Mouse (Mus musculus) myocyte (in vitro differentiated cells): Measurements from ENCODE around the gene 4931429L15Rik. TPM values are rescaled to one million over a fixed set of nuclear protein-coding genes. Genes with fewer than 3 reads are reported as not detected.

Source experiments
- H3K27me3 ChIP-seq: one replicate; pipeline ENCODE4 v1.6.1; 2011; ENCODE audit not compliant: control insufficient read depth, insufficient read depth, insufficient read length
- H3K36me3 ChIP-seq: one replicate; pipeline ENCODE4 v1.6.1; 2011; ENCODE audit not compliant: control insufficient read depth, insufficient read depth
- H3K4me2 ChIP-seq: one replicate; pipeline ENCODE4 v1.6.1; 2011; ENCODE audit warnings: low read depth, control low read depth
- H3K4me3 ChIP-seq: one replicate; pipeline ENCODE4 v1.5.1; 2011; ENCODE audit warnings: mild to moderate bottlenecking, control low read depth, moderate library complexity
- H3K79me2 ChIP-seq: one replicate; pipeline ENCODE4 v1.6.1; 2011; ENCODE audit not compliant: control insufficient read depth, insufficient read depth
- H3ac ChIP-seq: one replicate; pipeline ENCODE4 v1.6.1; 2011; ENCODE audit not compliant: control insufficient read depth, insufficient read length
- CEBPB ChIP-seq: IDR thresholded peaks from 2 replicates; pipeline ENCODE4 v1.6.1; 2011; ENCODE audit warnings: mild to moderate bottlenecking, moderate library complexity; ENCODE audit not compliant: poor library complexity, insufficient read depth, severe bottlenecking
- E2F4 ChIP-seq: IDR thresholded peaks from one replicate; pipeline ENCODE4 v1.6.1; 2011; ENCODE audit warnings: mild to moderate bottlenecking, control low read depth, moderate library complexity; ENCODE audit not compliant: insufficient read depth
- MAX ChIP-seq: IDR thresholded peaks from one replicate; pipeline ENCODE4 v1.6.1; 2011; ENCODE audit warnings: low read depth, mild to moderate bottlenecking, control low read depth
- MYOD1 ChIP-seq, 3 experiments: IDR thresholded peaks; one replicate each; pipeline ENCODE4 v1.6.1; 2011; ENCODE audit warnings: control low read depth in 2 of 3, low read depth in 2 of 3, mild to moderate bottlenecking in 2 of 3, moderate library complexity in 1 of 3; ENCODE audit not compliant: insufficient read length in 2 of 3, control insufficient read depth in 1 of 3
- MYOG ChIP-seq, 3 experiments: IDR thresholded peaks; one replicate each; pipeline ENCODE4 v1.6.1; 2011; ENCODE audit warnings: control low read depth in 2 of 3, low read depth in 2 of 3, mild to moderate bottlenecking in 2 of 3; ENCODE audit not compliant: insufficient read length in 2 of 3, control insufficient read depth in 1 of 3, insufficient read depth in 1 of 3
- POLR2A ChIP-seq: IDR thresholded peaks from one replicate; pipeline ENCODE4 v1.6.1; 2011; ENCODE audit warnings: low read depth, mild to moderate bottlenecking, control low read depth, moderate library complexity; ENCODE audit not compliant: insufficient read length
- POLR2AphosphoS2 ChIP-seq: IDR thresholded peaks from one replicate; pipeline ENCODE4 v1.6.1; 2011; ENCODE audit warnings: low read depth, control low read depth; ENCODE audit not compliant: insufficient read length
- REST ChIP-seq: IDR thresholded peaks from one replicate; pipeline ENCODE4 v1.6.1; 2011; ENCODE audit warnings: mild to moderate bottlenecking, control low read depth, moderate library complexity; ENCODE audit not compliant: insufficient read depth, insufficient read length
- SRF ChIP-seq: IDR thresholded peaks from one replicate; pipeline ENCODE4 v1.6.1; 2011; ENCODE audit warnings: low read depth; ENCODE audit not compliant: control insufficient read depth, insufficient read length
- TCF12 ChIP-seq: IDR thresholded peaks from one replicate; pipeline ENCODE4 v1.6.1; 2011; ENCODE audit warnings: mild to moderate bottlenecking, control low read depth; ENCODE audit not compliant: poor library complexity, insufficient read depth, severe bottlenecking
- TCF3 ChIP-seq: IDR thresholded peaks from one replicate; pipeline ENCODE4 v1.6.1; 2011; ENCODE audit warnings: low read depth, control low read depth; ENCODE audit not compliant: insufficient read length
- USF1 ChIP-seq: IDR thresholded peaks from one replicate; pipeline ENCODE4 v1.6.1; 2011; ENCODE audit warnings: low read depth, mild to moderate bottlenecking, control low read depth, moderate library complexity
- polyA plus RNA-seq: library from polyadenylated mRNA; unstranded; fragments of >200 nt; fragmentation: generic; extraction: Trizol; gene quantifications from one replicate; pipeline ENCODE4 v1.2.1, GENCODE M21; 2012; ENCODE audit warnings: missing spikeins

4931429L15Rik gene
- polyA plus RNA-seq, 1 experiment = not detected

GRCm38 (mm10) chr9:46268343-46268873 is 51.4 kb downstream of the 4931429L15Rik start, which contains the start of gene Apoa5:
Gene Apoa5 (plus strand): TSS chr9:46268633.
- H3K27me3 ChIP-seq = peaks cover 41% of the 10 kb centered on the region
- H3K4me3 ChIP-seq = no peak within 1 kb of the TSS
- no peak within 1 kb of the TSS for H3ac ChIP-seq
- H3K79me2 ChIP-seq = peaks cover 3% of the 10 kb centered on the region
- TF ChIP-seq TCF3 (no peak), SRF (no peak), MYOD1 (IDR thresholded peaks at IDR 0.05; ENCODE audit: control insufficient read depth in 1 of 3, insufficient read length in 2 of 3, low read depth in 2 of 3) (no peak), REST (no peak), MYOG (IDR thresholded peaks at IDR 0.05; ENCODE audit: control insufficient read depth in 1 of 3, insufficient read depth in 1 of 3, insufficient read length in 2 of 3, low read depth in 2 of 3) (no peak), TCF12 (no peak), USF1 (no peak)
- no peaks in the 10 kb centered on the region for H3K36me3 ChIP-seq
- H3K4me2 ChIP-seq = no peak within 1 kb of the TSS

- H3K27me3 ChIP-seq = peaks cover 12% of the 10 kb centered on the region
- no peak overlapping the region for H3K4me3 ChIP-seq
- no peak for TF ChIP-seq SRF
- no peak for TF ChIP-seq POLR2AphosphoS2
- no peak for TF ChIP-seq CEBPB
- TF ChIP-seq MYOG (IDR thresholded peaks at IDR 0.05; ENCODE audit: control insufficient read depth in 1 of 3, insufficient read depth in 1 of 3, insufficient read length in 2 of 3, low read depth in 2 of 3) = no peak
- TF ChIP-seq MAX = no peak
- TF ChIP-seq POLR2A = no peak
- TF ChIP-seq REST = no peak
- TF ChIP-seq TCF3 = no peak
- TF ChIP-seq MYOD1 (IDR thresholded peaks at IDR 0.05; ENCODE audit: control insufficient read depth in 1 of 3, insufficient read length in 2 of 3, low read depth in 2 of 3) = no peak
- no peak for TF ChIP-seq USF1
- no peak for TF ChIP-seq E2F4
- no peak for TF ChIP-seq TCF12
Measured at GRCm38 (mm10) chr9:46261131-46261530, 58.7 kb downstream of the 4931429L15Rik start.

DNA sequence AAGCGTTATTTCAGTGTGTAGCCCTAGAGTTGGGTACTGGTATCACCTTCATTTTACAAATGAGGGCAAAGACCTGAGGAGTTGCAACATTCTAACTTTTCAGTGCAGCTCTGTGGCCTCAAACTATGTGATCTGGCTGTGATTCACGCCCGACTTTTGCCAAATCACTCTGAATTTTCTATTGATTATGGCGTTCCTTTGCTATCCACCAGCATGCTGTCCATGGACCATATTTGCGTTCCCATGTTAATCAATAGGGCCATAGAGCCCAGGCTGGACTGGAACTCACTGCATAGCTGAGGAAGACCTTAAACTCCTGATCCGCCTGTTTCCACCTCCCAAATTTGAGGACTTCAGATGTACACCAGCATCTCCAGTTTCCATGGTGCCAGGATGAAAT is 60.7 kb downstream of the 4931429L15Rik start:
- no peak overlapping the region for H3ac ChIP-seq
- no peak overlapping the region for H3K4me3 ChIP-seq
- H3K27me3 ChIP-seq = peaks cover 6% of the 10 kb centered on the region
- no peak overlapping the region for H3K4me2 ChIP-seq
- no peak for TF ChIP-seq MYOG (IDR thresholded peaks at IDR 0.05; ENCODE audit: control insufficient read depth in 1 of 3, insufficient read depth in 1 of 3, insufficient read length in 2 of 3, low read depth in 2 of 3)
- TF ChIP-seq MYOD1 (IDR thresholded peaks at IDR 0.05; ENCODE audit: control insufficient read depth in 1 of 3, insufficient read length in 2 of 3, low read depth in 2 of 3) = no peak
- no peak for TF ChIP-seq CEBPB
- TF ChIP-seq MAX = no peak
- no peak for TF ChIP-seq SRF
- TF ChIP-seq TCF12 = no peak
- no peak for TF ChIP-seq POLR2A
- no peak for TF ChIP-seq USF1
- no peak for TF ChIP-seq E2F4
- TF ChIP-seq REST = no peak
- H3K36me3 ChIP-seq = no peaks in the 10 kb centered on the region
- no peaks in the 10 kb centered on the region for H3K79me2 ChIP-seq

More at GRCm38 (mm10) chr9:46261131-46261530, 58.7 kb downstream of the 4931429L15Rik start:
- H3K36me3 ChIP-seq = no peaks in the 10 kb centered on the region
- H3K79me2 ChIP-seq = no peaks in the 10 kb centered on the region
- no peak overlapping the region for H3K4me2 ChIP-seq
- H3ac ChIP-seq = no peak overlapping the region

DNA sequence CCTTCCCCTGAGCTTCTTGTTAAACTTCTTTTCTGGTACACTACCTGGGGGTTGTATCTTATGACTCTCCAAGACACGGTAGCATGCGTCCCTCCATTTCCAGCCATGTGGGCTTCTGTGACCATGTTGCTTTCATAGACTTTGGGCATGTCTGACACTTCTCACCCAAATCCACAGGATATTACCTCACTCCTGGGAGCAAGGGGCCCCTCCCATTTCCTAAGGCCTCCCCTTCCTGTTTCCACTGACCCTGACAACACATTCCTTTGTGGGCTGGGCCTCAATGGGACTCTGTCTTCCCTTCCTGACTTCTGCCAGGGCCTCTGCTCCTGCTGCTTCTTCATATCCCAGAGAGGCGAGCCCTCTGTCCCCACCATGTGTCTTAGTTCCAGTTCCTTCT is 62.2 kb downstream of the 4931429L15Rik start:
- Histone ChIP-seq H3K4me3 (no peak overlapping the region), H3K4me2 (peak overlapping the region; percentile 41), H3K36me3 (no peaks in the 10 kb centered on the region), H3K79me2 (no peaks in the 10 kb centered on the region), H3ac (no peak overlapping the region), H3K27me3 (peaks cover 9% of the 10 kb centered on the region)
- TF ChIP-seq TCF12 = no peak

- Histone ChIP-seq H3K79me2 (no peaks in the 10 kb centered on the region), H3K4me3 (no peak overlapping the region), H3ac (no peak overlapping the region), H3K27me3 (peaks cover 13% of the 10 kb centered on the region), H3K4me2 (peak overlapping the region; percentile 41), H3K36me3 (no peaks in the 10 kb centered on the region)
- TF ChIP-seq MYOG (IDR thresholded peaks at IDR 0.05; ENCODE audit: control insufficient read depth in 1 of 3, insufficient read depth in 1 of 3, insufficient read length in 2 of 3, low read depth in 2 of 3) (no peak), MYOD1 (IDR thresholded peaks at IDR 0.05; ENCODE audit: control insufficient read depth in 1 of 3, insufficient read length in 2 of 3, low read depth in 2 of 3) (no peak), MAX (no peak), SRF (no peak), USF1 (no peak)
Measured at GRCm38 (mm10) chr9:46256658-46257385, 63.0 kb downstream of the 4931429L15Rik start.
